Mouse (Mus musculus) CH12.LX (cell line): ENCODE data around the gene Slc25a12.

ENCODE experiments used
- CHD2 ChIP-seq: IDR thresholded peaks from 2 replicates; pipeline ENCODE4 v1.6.1; 2011; ENCODE audit warnings: low read length, improper control_type of control experiment
- CTCF ChIP-seq, 2 experiments: IDR thresholded peaks in 1 of 2; conservative IDR thresholded peaks in 1 of 2; 2 replicates each; pipeline ENCODE4 v1.5.1; 2011 to 2012; ENCODE audit warnings: low read depth in 2 of 2, low read length in 2 of 2, improper control_type of control experiment in 1 of 2, inconsistent platforms in 1 of 2, mild to moderate bottlenecking in 1 of 2, moderate library complexity in 1 of 2
- ETS1 ChIP-seq: conservative IDR thresholded peaks from 2 replicates; pipeline ENCODE4 v1.6.1; 2012; ENCODE audit warnings: low read depth, mild to moderate bottlenecking, inconsistent platforms, low read length, improper control_type of control experiment, moderate library complexity
- HCFC1 ChIP-seq: IDR thresholded peaks from 2 replicates; pipeline ENCODE4 v1.6.1; 2012; ENCODE audit warnings: low read depth, mild to moderate bottlenecking, inconsistent platforms, low read length, improper control_type of control experiment
- POLR2A ChIP-seq: IDR thresholded peaks from 2 replicates; pipeline ENCODE4 v1.6.1; 2011; ENCODE audit warnings: low read depth, mild to moderate bottlenecking, improper control_type of control experiment, low read length
- POLR2AphosphoS2 ChIP-seq: IDR thresholded peaks from 2 replicates; pipeline ENCODE4 v1.6.1; 2011; ENCODE audit warnings: low read depth, low read length, improper control_type of control experiment
- RAD21 ChIP-seq: IDR thresholded peaks from 2 replicates; pipeline ENCODE4 v1.6.1; 2011; ENCODE audit warnings: low read depth, mild to moderate bottlenecking, low read length, improper control_type of control experiment, moderate library complexity
- RCOR1 ChIP-seq: conservative IDR thresholded peaks from 2 replicates; pipeline ENCODE4 v1.6.1; 2012; ENCODE audit warnings: low read depth, mild to moderate bottlenecking, inconsistent platforms, low read length, improper control_type of control experiment
- SMC3 ChIP-seq: IDR thresholded peaks from 2 replicates; pipeline ENCODE4 v1.6.1; 2011; ENCODE audit warnings: low read depth, low read length, improper control_type of control experiment
- ZKSCAN1 ChIP-seq: IDR thresholded peaks from 2 replicates; pipeline ENCODE4 v1.6.1; 2012; ENCODE audit warnings: low read depth, inconsistent platforms, low read length, improper control_type of control experiment, borderline replicate concordance

- TF ChIP-seq POLR2A: no peak
- no peak for TF ChIP-seq CHD2
- no peak for TF ChIP-seq RCOR1
- no peak for TF ChIP-seq CTCF (conservative IDR thresholded peaks at IDR 0.05 in 1 of 2, IDR thresholded peaks at IDR 0.05 in 1 of 2; ENCODE audit: low read depth in 2 of 2, low read length in 2 of 2)
- TF ChIP-seq SMC3: no peak
- TF ChIP-seq RAD21: no peak
- TF ChIP-seq HCFC1: no peak
- TF ChIP-seq ZKSCAN1: no peak
- TF ChIP-seq ETS1: no peak
- TF ChIP-seq POLR2AphosphoS2: no peak
Observed at GRCm38 (mm10) chr2:71316116-71316789, 51.3 kb downstream of the Slc25a12 start.
